Mouse (Mus musculus) embryonic fibroblast, embryonic 13.5 days (primary cell): ENCODE results near the gene Fbxo17.

Experiments used
- CTCF ChIP-seq: IDR thresholded peaks from 2 replicates; pipeline ENCODE4 v1.5.1; 2011; ENCODE audit warnings: mild to moderate bottlenecking, control low read depth, low read length, moderate library complexity, borderline replicate concordance; ENCODE audit not compliant: insufficient read depth
- POLR2A ChIP-seq: IDR thresholded peaks from 2 replicates; pipeline ENCODE4 v1.6.1; 2011; ENCODE audit warnings: low read depth, mild to moderate bottlenecking, control low read depth, low read length, moderate library complexity

DNA sequence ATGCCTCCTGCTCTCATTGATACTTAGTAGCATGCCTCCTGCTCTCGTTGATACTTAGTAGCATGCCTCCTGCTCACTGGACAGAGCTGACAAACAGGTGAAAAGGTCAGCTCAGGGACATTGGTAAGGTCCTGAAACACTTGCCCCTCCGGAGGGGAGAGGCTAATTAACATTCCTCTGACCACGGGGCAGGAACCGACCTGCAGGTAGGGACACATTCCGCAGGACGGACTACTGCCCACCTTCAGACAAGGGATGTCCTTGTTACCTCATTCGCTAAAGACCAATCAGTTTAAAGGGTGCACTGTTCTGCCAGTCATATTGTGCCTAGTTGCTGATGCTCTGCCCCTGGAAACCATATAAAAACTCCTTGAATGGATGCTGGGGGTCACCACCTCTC, 25.5 kb upstream of the Fbxo17 start:
- TF ChIP-seq CTCF: no peak
- no peak for TF ChIP-seq POLR2A
